Comparison of ENCODE assay signal across 1 mouse cellular context in genomic region chr8:94566033-94566432, GRCm38 (mm10).
TF ChIP-seq lines count a peak whose summit lies in the region.

No protein-coding gene starts in this region.

TF ChIP-seq in CH12.LX, 34 proteins besides CTCF, POLR2A, EP300 and RAD21 (continued from another document):
- no peak for TF ChIP-seq MAZ (IDR thresholded peaks at IDR 0.05; ENCODE audit: low read depth, low read length)
- no peak for TF ChIP-seq SMC3 (IDR thresholded peaks at IDR 0.05; ENCODE audit: low read depth, low read length)
- TF ChIP-seq JUN (IDR thresholded peaks at IDR 0.05; ENCODE audit: insufficient read depth, low read depth, low read length): no peak
- no peak for TF ChIP-seq GABPA (IDR thresholded peaks at IDR 0.05; ENCODE audit: insufficient replicate concordance, low read depth, low read length)
- no peak; the same call in 1 of the 2 replicates for TF ChIP-seq ETS1 (conservative IDR thresholded peaks at IDR 0.05; ENCODE audit: low read depth, low read length)
- TF ChIP-seq IRF4 (IDR thresholded peaks at IDR 0.05; ENCODE audit: low read depth, low read length): peak; percentile 50; the same call in 1 of the 2 replicates
- peak; percentile 95 for TF ChIP-seq CHD1 (IDR thresholded peaks at IDR 0.05; ENCODE audit: low read depth, low read length)
- peak; percentile 56; the same call in 1 of the 2 replicates for TF ChIP-seq MEF2A (IDR thresholded peaks at IDR 0.05; ENCODE audit: borderline replicate concordance, low read depth, low read length)
- TF ChIP-seq USF2 (conservative IDR thresholded peaks at IDR 0.05; ENCODE audit: low read depth, low read length): no peak
- no peak for TF ChIP-seq TBP (conservative IDR thresholded peaks at IDR 0.05; ENCODE audit: low read depth, low read length)
- peak; percentile 47; the same call in 1 of the 2 replicates for TF ChIP-seq TCF12 (IDR thresholded peaks at IDR 0.05; ENCODE audit: low read depth, low read length)
- TF ChIP-seq SIN3A (IDR thresholded peaks at IDR 0.05; ENCODE audit: low read length): no peak
- peak; percentile 57 for TF ChIP-seq BHLHE40 (IDR thresholded peaks at IDR 0.05; ENCODE audit: low read depth, low read length)
- TF ChIP-seq MYC (IDR thresholded peaks at IDR 0.05; ENCODE audit: low read depth, low read length): 0 out of 2 replicates have a peak, but pooled peaks have one; percentile 23
- no peak for TF ChIP-seq PAX5 (IDR thresholded peaks at IDR 0.05; ENCODE audit: low read length)
- no peak for TF ChIP-seq KAT2A (IDR thresholded peaks at IDR 0.05; ENCODE audit: insufficient replicate concordance, low read length)
- TF ChIP-seq ZC3H11A (IDR thresholded peaks at IDR 0.05; ENCODE audit: low read depth, low read length): no peak
